8 mouse cellular contexts compared by ENCODE assay signal in the genomic region with DNA sequence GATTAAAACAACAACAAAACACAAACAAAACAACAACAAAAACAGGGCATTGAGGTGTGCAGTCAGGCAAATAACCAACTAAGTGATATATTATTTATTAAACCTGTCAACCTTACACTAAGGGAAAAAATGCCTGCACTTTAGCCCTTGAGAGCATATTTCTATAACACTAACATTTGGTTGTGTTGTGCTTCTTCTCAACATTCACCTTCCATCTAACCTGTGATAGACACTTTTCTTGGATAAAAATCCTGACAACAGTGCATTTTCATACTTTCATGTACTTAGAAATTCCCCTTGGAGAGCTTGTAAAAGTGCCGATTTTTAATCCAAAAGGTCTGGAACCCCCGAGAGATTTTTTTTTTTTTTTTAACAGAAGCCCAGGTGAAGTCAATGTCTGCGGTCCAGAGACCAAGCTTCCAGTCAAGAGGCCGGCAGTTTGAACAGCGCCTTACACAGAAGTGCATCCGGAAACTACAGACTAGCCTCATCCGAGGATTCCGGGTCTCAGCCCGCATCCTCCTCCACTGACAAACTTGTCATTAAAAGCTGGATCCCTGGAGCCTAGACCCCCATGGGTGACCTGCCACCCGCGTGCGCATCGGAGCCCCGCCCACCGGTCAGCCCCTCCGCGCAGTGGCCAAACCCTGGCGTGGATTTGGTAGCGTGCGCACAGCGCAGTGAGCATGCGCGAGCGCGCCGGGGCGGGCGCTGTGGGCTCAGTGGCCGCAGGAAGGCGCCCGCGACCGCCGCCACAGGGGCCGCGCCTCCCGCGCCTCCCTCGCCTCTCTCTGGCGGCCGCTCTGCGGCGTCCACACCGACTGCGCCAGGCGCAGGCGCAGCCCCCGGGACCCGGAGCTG. TPM values are rescaled to one million over a fixed set of nuclear protein-coding genes. Genes with fewer than 3 reads are reported as not detected.
DNase-seq lines count a peak whose midpoint lies in the region; ATAC-seq and TF ChIP-seq lines count a peak whose summit lies in the region.

Gene Plekha8 (plus strand): TSS at position 643 of the 861 bp plus-strand sequence.

- peak within 1 kb of the TSS; percentile 90 for H3K27ac ChIP-seq in gastrocnemius, adult 2 months
- peak within 1 kb of the TSS; percentile 78 for H3K27ac ChIP-seq in hindbrain, embryonic 16.5 days (ENCODE audit: low read depth, low read length)

- peak; percentile 51 for TF ChIP-seq CTCF in gastrocnemius, adult 2 months (IDR thresholded peaks at IDR 0.05)

- no peaks in the 10 kb centered on the region for H3K27me3 ChIP-seq in hindbrain, embryonic 16.5 days (replicated peaks; ENCODE audit: control insufficient read depth, insufficient read depth, low read length)

- ATAC-seq in activated CD4-positive, CD25-positive, alpha-beta regulatory T cell, adult 4 months: peak; percentile 29
- peak; percentile 80 for ATAC-seq in common myeloid progenitor, adult 5-6 weeks (replicated peaks; ENCODE audit: low read depth, poor library complexity, severe bottlenecking)
- peak; percentile 94 for ATAC-seq in hindbrain, embryonic 16.5 days

- H3K4me2 ChIP-seq in hindbrain, embryonic 16.5 days (ENCODE audit: low read length): peak within 1 kb of the TSS; percentile 72

- H3K9ac ChIP-seq in hindbrain, embryonic 16.5 days (ENCODE audit: low read depth, low read length): peak within 1 kb of the TSS; percentile 86

- WGBS in hindbrain, embryonic 16.5 days: under 1% methylated on average over 47 of the region's 49 CpGs

- intact Hi-C loops in gastrocnemius, adult 2 months (cut with DNase I): loop anchor here (1.0 to 5.0 kb wide), 2 partner anchors 87 to 443 kb away; partner anchors contain the start of genes Gars and Mturn

- no peaks in the 10 kb centered on the region for H3K9me3 ChIP-seq in hindbrain, embryonic 16.5 days (ENCODE audit: control insufficient read depth, low read length)

- H3K4me1 ChIP-seq in hindbrain, embryonic 16.5 days (ENCODE audit: control insufficient read depth, insufficient read depth, low read depth, low read length): peaks cover 23% of the 10 kb centered on the region

- H3K4me3 ChIP-seq in gastrocnemius, adult 2 months: peak within 1 kb of the TSS; percentile 93
- H3K4me3 ChIP-seq in hindbrain, embryonic 16.5 days (ENCODE audit: low read length): peak within 1 kb of the TSS; percentile 72

- peak; percentile 96 for DNase-seq in gastrocnemius, adult 2 months
- DNase-seq in left cerebral cortex, adult 18-20 months (ENCODE audit: low spot score in 2 of 2): peak; percentile 90 to 93
- peak; percentile 93 to 97 for DNase-seq in lung, postnatal 4 days
- peak; percentile 92 for DNase-seq in retina, postnatal 7 days (ENCODE audit: low read depth, low spot score)
- peak; percentile 86 to 88 for DNase-seq in urinary bladder, adult 18-20 months (ENCODE audit: low spot score in 2 of 2)

- no peaks in the 10 kb centered on the region for H3K36me3 ChIP-seq in hindbrain, embryonic 16.5 days (ENCODE audit: control insufficient read depth, insufficient read depth, low read length)

RNA-seq across cellular contexts. Expression of gene Plekha8, which starts in this region (rescaled TPM):
- 1 to 10 TPM in 1 of 2 experiments, under 1 TPM in 1; 0.89 to 1.3 TPM for polyA plus RNA-seq in activated CD4-positive, CD25-positive, alpha-beta regulatory T cell, adult 4 months (2017; shearing (Covaris generic))
- 3.8 and 4.5 TPM in 2 replicates for total RNA-seq in common myeloid progenitor, adult 5-6 weeks (2017)
- total RNA-seq in gastrocnemius, adult 2 months (2021): 1 to 10 TPM; 3.3 to 4.0 TPM
- 6.3 and 8.1 TPM in 2 replicates for polyA plus RNA-seq in hindbrain, embryonic 16.5 days (2015; fragmentation: Nextera tagmentation; extraction: Ambion mirVana)
- 10 to 100 TPM; 11.2 to 13.1 TPM for total RNA-seq in left cerebral cortex, adult 18-20 months (2021)

Comparison
In these comparisons a context has a peak if more than half of its experiments do, and no peak if none do; other contexts are left out.
1. Peak in every context shown above with its lines: DNase-seq, ATAC-seq, H3K4me3 ChIP-seq and H3K27ac ChIP-seq.
2. ATAC-seq: peak in every context shown above with its lines; median percentile 94 in hindbrain, embryonic 16.5 days; 80 in common myeloid progenitor, adult 5-6 weeks; 29 in activated CD4-positive, CD25-positive, alpha-beta regulatory T cell, adult 4 months.